Comparison of ENCODE assay signal across 24 mouse cellular contexts in the genomic region with DNA sequence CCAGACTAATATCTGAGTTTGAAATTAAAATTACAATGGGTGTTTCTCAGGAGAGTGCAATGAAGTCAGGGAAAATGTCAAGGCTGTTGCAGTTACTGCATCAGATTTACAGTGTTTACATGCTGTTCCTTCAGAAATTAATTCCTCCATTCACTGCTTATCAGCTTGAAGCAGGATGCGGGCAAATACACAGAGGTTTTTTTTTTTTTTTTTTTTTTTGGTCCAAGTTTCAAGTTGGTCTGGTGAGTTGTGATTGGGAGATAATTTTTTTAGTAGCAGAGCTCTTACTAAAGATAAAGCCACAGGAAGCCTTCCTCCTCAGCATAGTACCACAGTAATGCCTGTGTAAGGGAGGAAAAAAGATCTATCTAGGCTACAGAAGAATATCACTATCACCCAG.
"Had no signal": no experiment of that assay in that cellular context is flagged by ENCODE, and none has a peak within 500 bp of the region (broad histone marks: within the 10 kb centered on the region; RNA-seq: fewer than 3 reads in every experiment).

No protein-coding gene starts in this region.

- H3K9ac ChIP-seq: embryonic facial prominence, embryonic 12.5 days; embryonic facial prominence, embryonic 13.5 days; embryonic facial prominence, embryonic 15.5 days; forebrain, embryonic 12.5 days; forebrain, embryonic 13.5 days; forebrain, embryonic 15.5 days; forebrain, postnatal 0 days had no signal

- H3K36me3 ChIP-seq: embryonic facial prominence, embryonic 10.5 days; embryonic facial prominence, embryonic 12.5 days; embryonic facial prominence, embryonic 13.5 days; embryonic facial prominence, embryonic 15.5 days; forebrain, embryonic 10.5 days; forebrain, embryonic 12.5 days; forebrain, embryonic 15.5 days; heart, embryonic 10.5 days had no signal

- H3K4me1 ChIP-seq: embryonic facial prominence, embryonic 10.5 days; embryonic facial prominence, embryonic 12.5 days; embryonic facial prominence, embryonic 13.5 days; embryonic facial prominence, embryonic 15.5 days; forebrain, embryonic 10.5 days; forebrain, embryonic 12.5 days; forebrain, embryonic 13.5 days; forebrain, embryonic 15.5 days; heart, embryonic 10.5 days had no signal

- H3K4me3 ChIP-seq: embryonic facial prominence, embryonic 10.5 days; embryonic facial prominence, embryonic 12.5 days; embryonic facial prominence, embryonic 13.5 days; embryonic facial prominence, embryonic 15.5 days; erythroblast, embryonic 14.5 days; forebrain, embryonic 10.5 days; forebrain, embryonic 12.5 days; forebrain, embryonic 13.5 days; forebrain, embryonic 15.5 days; gastrocnemius, adult 2 months; heart, adult 2 months; heart, embryonic 10.5 days had no signal

- H3K27me3 ChIP-seq: embryonic facial prominence, embryonic 12.5 days; embryonic facial prominence, embryonic 13.5 days; embryonic facial prominence, embryonic 15.5 days; forebrain, embryonic 12.5 days; forebrain, embryonic 13.5 days; forebrain, embryonic 15.5 days had no signal

- DNase-seq: cerebellum, postnatal 10 days; cerebellum, postnatal 14 days; cerebellum, postnatal 25 days; cerebellum, postnatal 36 days; embryo, embryonic 11 days; forebrain, postnatal 0 days; gastrocnemius, adult 2 months; gastrocnemius, postnatal 10 days; gastrocnemius, postnatal 14 days; gastrocnemius, postnatal 25 days; gastrocnemius, postnatal 36 days; heart, adult 11 months; heart, adult 18-20 months; heart, adult 2 months had no signal

- H3K27ac ChIP-seq: embryonic facial prominence, embryonic 10.5 days; embryonic facial prominence, embryonic 12.5 days; embryonic facial prominence, embryonic 13.5 days; embryonic facial prominence, embryonic 15.5 days; forebrain, embryonic 10.5 days; forebrain, embryonic 12.5 days; forebrain, embryonic 13.5 days; forebrain, embryonic 15.5 days; gastrocnemius, adult 2 months; heart, adult 2 months; heart, embryonic 10.5 days had no signal

- H3K9me3 ChIP-seq: embryonic facial prominence, embryonic 10.5 days; embryonic facial prominence, embryonic 12.5 days; embryonic facial prominence, embryonic 13.5 days; embryonic facial prominence, embryonic 15.5 days; forebrain, embryonic 10.5 days; forebrain, embryonic 12.5 days; forebrain, embryonic 13.5 days; forebrain, embryonic 15.5 days; heart, embryonic 10.5 days had no signal
